Mouse (Mus musculus): ENCODE data around the gene Lrrc2. TPM values are rescaled to one million over a fixed set of nuclear protein-coding genes. Genes with fewer than 3 reads are reported as not detected.

Lrrc2 gene
- polyA plus RNA-seq, 1 experiment: 1.1 TPM

DNA sequence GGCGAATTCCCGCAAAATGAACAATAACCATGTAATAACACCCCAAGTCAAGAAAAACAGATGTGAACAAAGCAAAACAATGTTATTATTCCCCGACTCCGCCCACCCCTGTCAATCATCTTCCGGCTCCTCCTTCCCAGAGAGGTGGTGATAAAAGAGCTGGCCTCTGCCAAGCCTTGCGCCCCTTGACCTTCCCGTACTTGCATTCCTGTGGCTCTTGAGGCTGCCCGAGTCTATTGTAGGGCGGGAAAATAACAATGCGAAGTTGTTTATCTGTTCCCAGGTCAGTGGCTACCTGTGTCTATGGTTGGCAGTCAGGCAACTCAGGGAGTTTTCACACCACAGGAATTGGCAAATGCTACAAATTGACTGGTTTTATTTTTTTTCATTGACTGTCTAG lies 48.5 kb downstream of the Lrrc2 start:
- no peaks in the 10 kb centered on the region for H3K36me3 ChIP-seq (ENCODE audit: control insufficient read depth, insufficient read depth, low read length)
- no peak overlapping the region for H3K4me3 ChIP-seq (ENCODE audit: control insufficient read depth, insufficient read depth, low read length)
- no peak for TF ChIP-seq POLR2A (IDR thresholded peaks at IDR 0.05; ENCODE audit: control insufficient read depth, extremely low read depth, insufficient read depth, low read length, poor library complexity)
- no peak for DNase-seq
- H3K27me3 ChIP-seq (ENCODE audit: control insufficient read depth, insufficient read depth, low read length): no peaks in the 10 kb centered on the region
- H3K4me1 ChIP-seq (replicated peaks; ENCODE audit: control insufficient read depth, insufficient read depth, low read length): peaks cover 1% of the 10 kb centered on the region
- H3K27ac ChIP-seq (ENCODE audit: control insufficient read depth, insufficient read depth, low read length): no peak overlapping the region
- WGBS: 92% methylated on average over 10 of the region's 10 CpGs

DNA sequence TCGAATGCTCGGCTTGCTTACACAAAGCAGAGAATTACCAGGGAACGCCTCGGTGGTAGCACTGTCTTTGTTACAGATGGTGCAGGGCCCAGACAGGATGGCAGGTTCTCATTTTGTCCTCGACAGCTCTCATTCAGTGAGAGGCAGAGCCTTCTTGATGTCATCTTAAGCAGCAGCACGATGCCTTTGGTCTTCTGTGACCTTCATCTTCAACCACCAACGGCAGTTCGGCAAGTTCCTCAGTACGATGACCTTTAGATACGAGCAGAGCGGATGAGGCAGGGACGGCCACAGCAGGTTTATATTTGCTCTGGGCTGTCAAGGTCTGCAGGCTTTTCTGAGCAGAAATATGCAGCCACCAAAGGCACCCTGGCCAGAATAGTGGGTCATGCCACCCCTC lies 50.3 kb downstream of the Lrrc2 start:
- WGBS: 94% methylated on average over 12 of the region's 12 CpGs
- H3K36me3 ChIP-seq (ENCODE audit: control insufficient read depth, insufficient read depth, low read length): no peaks in the 10 kb centered on the region

DNA sequence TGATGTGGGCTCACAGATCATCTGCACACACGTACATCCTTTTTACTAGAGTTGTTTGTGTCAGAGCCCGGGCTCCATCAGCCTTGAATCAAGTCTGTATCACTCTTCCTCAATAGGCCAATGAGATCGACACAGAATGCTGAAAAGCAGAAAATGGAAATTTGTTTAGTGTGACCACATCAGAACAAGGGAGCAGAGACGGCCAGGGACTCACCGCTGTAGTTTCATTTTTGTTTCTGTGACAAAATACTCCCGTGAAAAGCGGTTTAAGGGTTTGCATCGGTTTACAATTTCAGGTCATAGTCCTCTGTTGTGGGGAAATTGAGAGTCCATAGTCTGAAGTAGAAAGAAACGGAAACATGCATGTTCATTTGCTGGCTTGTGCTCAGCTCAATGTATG lies 51.9 kb downstream of the Lrrc2 start:
- TF ChIP-seq CTCF (IDR thresholded peaks at IDR 0.05; ENCODE audit: borderline replicate concordance, control insufficient read depth, extremely low read depth, insufficient read depth, low read length, poor library complexity) (no peak), POLR2A (IDR thresholded peaks at IDR 0.05; ENCODE audit: control insufficient read depth, extremely low read depth, insufficient read depth, low read length, poor library complexity) (no peak)
- WGBS: 35% methylated on average over 9 of the region's 9 CpGs
- Histone ChIP-seq H3K36me3 (ENCODE audit: control insufficient read depth, insufficient read depth, low read length) (no peaks in the 10 kb centered on the region), H3K27me3 (ENCODE audit: control insufficient read depth, insufficient read depth, low read length) (no peaks in the 10 kb centered on the region), H3K4me1 (replicated peaks; ENCODE audit: control insufficient read depth, insufficient read depth, low read length) (no peaks in the 10 kb centered on the region; the same call in 1 of the 2 replicates), H3K27ac (ENCODE audit: control insufficient read depth, insufficient read depth, low read length) (no peak overlapping the region), H3K4me3 (ENCODE audit: control insufficient read depth, insufficient read depth, low read length) (no peak overlapping the region)
- DNase-seq: no peak

More for the DNA sequence above, 50.3 kb downstream of the Lrrc2 start:
- Histone ChIP-seq H3K4me3 (ENCODE audit: control insufficient read depth, insufficient read depth, low read length) (no peak overlapping the region), H3K4me1 (replicated peaks; ENCODE audit: control insufficient read depth, insufficient read depth, low read length) (no peaks in the 10 kb centered on the region; the same call in 1 of the 2 replicates), H3K27me3 (ENCODE audit: control insufficient read depth, insufficient read depth, low read length) (no peaks in the 10 kb centered on the region), H3K27ac (ENCODE audit: control insufficient read depth, insufficient read depth, low read length) (no peak overlapping the region)
- TF ChIP-seq POLR2A (IDR thresholded peaks at IDR 0.05; ENCODE audit: control insufficient read depth, extremely low read depth, insufficient read depth, low read length, poor library complexity) (no peak), CTCF (IDR thresholded peaks at IDR 0.05; ENCODE audit: borderline replicate concordance, control insufficient read depth, extremely low read depth, insufficient read depth, low read length, poor library complexity) (no peak)
- DNase-seq: no peak

DNA sequence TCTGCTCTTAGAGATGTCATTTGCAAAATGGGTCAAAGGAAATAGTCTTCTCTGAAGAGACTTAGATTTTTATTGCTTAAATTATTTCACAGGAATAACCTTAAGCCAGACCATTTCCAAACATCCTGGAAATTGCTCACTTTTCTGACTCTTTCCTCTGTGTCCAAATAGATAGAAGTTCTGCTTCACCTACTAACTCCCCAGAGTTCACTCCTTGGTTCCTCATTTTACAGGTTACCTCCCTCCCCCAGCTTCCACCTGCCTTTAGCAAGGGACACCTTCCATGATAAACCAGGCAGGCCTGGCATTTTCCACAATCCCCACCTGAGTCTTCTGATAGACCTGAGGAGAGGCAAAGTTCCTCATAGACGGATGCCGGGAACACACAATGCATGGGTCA lies 55.2 kb downstream of the Lrrc2 start:
- 95% methylated on average over 2 of the region's 2 CpGs for WGBS
- Histone ChIP-seq H3K36me3 (ENCODE audit: control insufficient read depth, insufficient read depth, low read length) (no peaks in the 10 kb centered on the region), H3K27me3 (ENCODE audit: control insufficient read depth, insufficient read depth, low read length) (no peaks in the 10 kb centered on the region), H3K27ac (ENCODE audit: control insufficient read depth, insufficient read depth, low read length) (no peak overlapping the region), H3K4me1 (replicated peaks; ENCODE audit: control insufficient read depth, insufficient read depth, low read length) (peaks cover 3% of the 10 kb centered on the region), H3K4me3 (ENCODE audit: control insufficient read depth, insufficient read depth, low read length) (no peak overlapping the region)
- TF ChIP-seq CTCF (IDR thresholded peaks at IDR 0.05; ENCODE audit: borderline replicate concordance, control insufficient read depth, extremely low read depth, insufficient read depth, low read length, poor library complexity): no peak
- TF ChIP-seq POLR2A (IDR thresholded peaks at IDR 0.05; ENCODE audit: control insufficient read depth, extremely low read depth, insufficient read depth, low read length, poor library complexity): no peak
- no peak for DNase-seq

DNA sequence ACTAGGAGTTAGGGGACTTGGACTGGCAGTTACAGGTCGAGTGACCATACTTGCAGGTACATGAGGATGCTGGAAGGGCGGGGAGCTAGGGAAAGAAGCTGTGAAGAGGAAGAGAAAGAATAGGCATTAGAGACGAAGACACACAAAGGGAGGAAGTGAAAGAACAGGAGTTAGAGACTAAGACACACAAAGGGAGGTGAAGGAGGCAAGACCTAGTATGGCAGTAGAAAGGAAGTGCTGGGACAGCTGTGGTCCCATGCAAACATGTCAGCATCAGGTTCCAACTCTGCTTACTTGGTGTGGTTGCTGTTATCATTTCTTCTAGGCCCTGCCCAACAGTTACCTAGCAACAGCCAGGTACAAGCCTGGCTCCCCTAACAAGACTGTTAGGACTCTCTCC lies 58.4 kb downstream of the Lrrc2 start:
- Histone ChIP-seq H3K4me3 (ENCODE audit: control insufficient read depth, insufficient read depth, low read length) (no peak overlapping the region), H3K27me3 (ENCODE audit: control insufficient read depth, insufficient read depth, low read length) (no peaks in the 10 kb centered on the region), H3K27ac (ENCODE audit: control insufficient read depth, insufficient read depth, low read length) (no peak overlapping the region), H3K36me3 (ENCODE audit: control insufficient read depth, insufficient read depth, low read length) (no peaks in the 10 kb centered on the region), H3K4me1 (replicated peaks; ENCODE audit: control insufficient read depth, insufficient read depth, low read length) (peaks cover 3% of the 10 kb centered on the region)
- TF ChIP-seq POLR2A (IDR thresholded peaks at IDR 0.05; ENCODE audit: control insufficient read depth, extremely low read depth, insufficient read depth, low read length, poor library complexity): no peak
- no peak for TF ChIP-seq CTCF (IDR thresholded peaks at IDR 0.05; ENCODE audit: borderline replicate concordance, control insufficient read depth, extremely low read depth, insufficient read depth, low read length, poor library complexity)
- DNase-seq: no peak
- 76% methylated on average over 3 of the region's 3 CpGs for WGBS

DNA sequence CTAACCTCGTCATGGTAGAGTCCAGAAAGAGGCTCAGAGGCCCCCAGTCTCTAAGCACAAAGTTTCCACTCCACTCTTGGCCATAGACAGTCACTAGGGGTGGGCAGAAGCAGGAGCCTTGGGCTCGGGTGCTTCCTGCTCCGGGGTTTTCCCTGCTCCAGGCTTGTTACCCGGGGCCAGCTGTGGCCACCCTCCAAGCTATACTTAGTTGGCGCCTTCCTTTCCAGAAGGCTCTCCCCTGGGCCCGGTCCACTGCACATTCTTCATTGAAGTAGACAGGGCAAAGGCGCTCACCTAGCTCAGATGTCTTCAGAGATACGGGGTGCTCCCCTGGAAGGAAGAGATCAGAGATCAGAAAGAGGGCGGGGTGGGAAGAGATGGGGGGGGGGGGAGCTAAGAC lies 60.2 kb downstream of the Lrrc2 start:
- DNase-seq: no peak
- Histone ChIP-seq H3K27me3 (ENCODE audit: control insufficient read depth, insufficient read depth, low read length) (no peaks in the 10 kb centered on the region), H3K4me3 (ENCODE audit: control insufficient read depth, insufficient read depth, low read length) (no peak overlapping the region), H3K36me3 (ENCODE audit: control insufficient read depth, insufficient read depth, low read length) (no peaks in the 10 kb centered on the region), H3K27ac (ENCODE audit: control insufficient read depth, insufficient read depth, low read length) (no peak overlapping the region), H3K4me1 (replicated peaks; ENCODE audit: control insufficient read depth, insufficient read depth, low read length) (peaks cover 3% of the 10 kb centered on the region)
- TF ChIP-seq POLR2A (IDR thresholded peaks at IDR 0.05; ENCODE audit: control insufficient read depth, extremely low read depth, insufficient read depth, low read length, poor library complexity) (no peak), CTCF (IDR thresholded peaks at IDR 0.05; ENCODE audit: borderline replicate concordance, control insufficient read depth, extremely low read depth, insufficient read depth, low read length, poor library complexity) (no peak)
- 88% methylated on average over 9 of the region's 9 CpGs for WGBS

DNA sequence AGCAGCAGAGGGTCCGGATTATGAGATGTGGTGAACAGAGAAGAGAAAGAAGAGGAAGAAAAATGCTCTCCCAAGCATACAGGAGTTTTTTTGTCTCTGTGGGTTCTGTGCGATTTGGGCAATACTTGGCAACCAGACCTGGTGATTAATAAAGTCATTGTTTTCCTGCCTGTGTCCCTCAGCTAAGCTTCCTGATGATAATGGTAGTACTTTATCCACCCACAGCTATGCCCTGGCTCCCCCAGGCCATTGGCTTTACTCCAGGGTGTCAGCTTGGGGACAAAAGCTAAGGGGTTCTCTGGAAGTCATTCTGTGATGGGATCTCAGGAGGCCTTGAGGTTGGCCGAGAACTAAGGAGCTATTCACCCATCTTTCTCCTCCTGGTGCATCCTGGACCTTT lies 60.7 kb downstream of the Lrrc2 start:
- no peaks in the 10 kb centered on the region for H3K27me3 ChIP-seq (ENCODE audit: control insufficient read depth, insufficient read depth, low read length)
- TF ChIP-seq CTCF (IDR thresholded peaks at IDR 0.05; ENCODE audit: borderline replicate concordance, control insufficient read depth, extremely low read depth, insufficient read depth, low read length, poor library complexity): no peak
- no peak for TF ChIP-seq POLR2A (IDR thresholded peaks at IDR 0.05; ENCODE audit: control insufficient read depth, extremely low read depth, insufficient read depth, low read length, poor library complexity)
- no peak overlapping the region for H3K27ac ChIP-seq (ENCODE audit: control insufficient read depth, insufficient read depth, low read length)
- DNase-seq: no peak
- 84% methylated on average over 3 of the region's 3 CpGs for WGBS
- no peaks in the 10 kb centered on the region for H3K36me3 ChIP-seq (ENCODE audit: control insufficient read depth, insufficient read depth, low read length)
- H3K4me1 ChIP-seq (replicated peaks; ENCODE audit: control insufficient read depth, insufficient read depth, low read length): peaks cover 3% of the 10 kb centered on the region
- H3K4me3 ChIP-seq (ENCODE audit: control insufficient read depth, insufficient read depth, low read length): no peak overlapping the region
